Mouse (Mus musculus) midbrain, postnatal 0 days (tissue): ENCODE results near the gene Rbm20. TPM values are rescaled to one million over a fixed set of nuclear protein-coding genes. Genes with fewer than 3 reads are reported as not detected.
"Not testable (repeated sequence)": the region's sequence is repeated elsewhere in the genome, so short reads cannot be mapped to it uniquely, and the experiment has no call there.

Experiments
- ATAC-seq: fragments of 200-750 bp; cut with Nextera tagmentation; 2 replicates; pipeline ENCODE4 v1.8.0; 2017; ENCODE audit warnings: moderate number of reproducible peaks, mild to moderate bottlenecking, moderate TSS enrichment, moderate library complexity; ENCODE audit not compliant: low FRiP score
- DNase-seq: peaks from one replicate; pipeline ENCODE4 v3.0.0-alpha.2; 2015; ENCODE audit warnings: low spot score
- H3K27ac ChIP-seq: fragments of 300-500 bp; sonication (generic); 2 replicates; pipeline ENCODE4 v1.5.1; 2014; ENCODE audit warnings: low read depth, mild to moderate bottlenecking, low read length, mixed read lengths
- H3K27me3 ChIP-seq: fragments of 300-500 bp; sonication (generic); 2 replicates; pipeline ENCODE4 v1.6.1; 2014; ENCODE audit warnings: low read length, control low read depth, mixed read lengths; ENCODE audit not compliant: insufficient read depth
- H3K36me3 ChIP-seq: fragments of 300-500 bp; sonication (generic); 2 replicates; pipeline ENCODE4 v1.6.1; 2014; ENCODE audit warnings: low read length, control low read depth, mixed read lengths; ENCODE audit not compliant: insufficient read depth
- H3K4me1 ChIP-seq: fragments of 300-500 bp; sonication (generic); 2 replicates; pipeline ENCODE4 v1.6.1; 2014; ENCODE audit warnings: mild to moderate bottlenecking, control low read depth, antibody characterized with exemption, low read length, mixed read lengths; ENCODE audit not compliant: insufficient read depth
- H3K4me2 ChIP-seq: fragments of 300-500 bp; sonication (generic); 2 replicates; pipeline ENCODE4 v1.6.1; 2014; ENCODE audit warnings: low read depth, mild to moderate bottlenecking, low read length, mixed read lengths; ENCODE audit not compliant: poor library complexity, severe bottlenecking
- H3K4me3 ChIP-seq: fragments of 300-500 bp; sonication (generic); 2 replicates; pipeline ENCODE4 v1.5.1; 2014; ENCODE audit warnings: low read depth, mild to moderate bottlenecking, low read length, moderate library complexity
- H3K9ac ChIP-seq: fragments of 300-500 bp; sonication (generic); replicated peaks from 2 replicates; pipeline ENCODE4 v1.6.1; 2014; ENCODE audit warnings: mild to moderate bottlenecking, low read length, moderate library complexity, mixed read lengths; ENCODE audit not compliant: poor library complexity, severe bottlenecking
- H3K9me3 ChIP-seq: fragments of 300-500 bp; sonication (generic); 2 replicates; pipeline ENCODE4 v1.6.1; 2016; ENCODE audit warnings: low read length, control low read depth
- CTCF ChIP-seq: IDR thresholded peaks from 2 replicates; pipeline ENCODE4 v1.5.1; 2016; ENCODE audit warnings: antibody characterized with exemption, mild to moderate bottlenecking
- WGBS: fragments of 180-500 bp; shearing (Covaris S2); extraction: QIAGEN DNeasy Blood & Tissue Kit; methylation state at CpG from one replicate; pipeline ENCODE4 v1.1.7; 2014; 5-methylcytosine and 5-hydroxymethylcytosine counted together
- polyA plus RNA-seq: library from polyadenylated mRNA; unstranded; fragments of >200 nt; fragmentation: Nextera tagmentation; extraction: Ambion mirVana; gene quantifications from 2 replicates; pipeline ENCODE4 v1.2.1, GENCODE M21; 2015
- total RNA-seq: library from RNA; depleted of rRNA; stranded (reverse); fragments of >200 nt; gene quantifications from 2 replicates; pipeline ENCODE4 v1.2.3, GENCODE M21; 2014; rRNA removed

Rbm20 gene
- total and polyA plus RNA-seq, 2 experiments from 2014 or later: 0.75 to 2.0 TPM

DNA sequence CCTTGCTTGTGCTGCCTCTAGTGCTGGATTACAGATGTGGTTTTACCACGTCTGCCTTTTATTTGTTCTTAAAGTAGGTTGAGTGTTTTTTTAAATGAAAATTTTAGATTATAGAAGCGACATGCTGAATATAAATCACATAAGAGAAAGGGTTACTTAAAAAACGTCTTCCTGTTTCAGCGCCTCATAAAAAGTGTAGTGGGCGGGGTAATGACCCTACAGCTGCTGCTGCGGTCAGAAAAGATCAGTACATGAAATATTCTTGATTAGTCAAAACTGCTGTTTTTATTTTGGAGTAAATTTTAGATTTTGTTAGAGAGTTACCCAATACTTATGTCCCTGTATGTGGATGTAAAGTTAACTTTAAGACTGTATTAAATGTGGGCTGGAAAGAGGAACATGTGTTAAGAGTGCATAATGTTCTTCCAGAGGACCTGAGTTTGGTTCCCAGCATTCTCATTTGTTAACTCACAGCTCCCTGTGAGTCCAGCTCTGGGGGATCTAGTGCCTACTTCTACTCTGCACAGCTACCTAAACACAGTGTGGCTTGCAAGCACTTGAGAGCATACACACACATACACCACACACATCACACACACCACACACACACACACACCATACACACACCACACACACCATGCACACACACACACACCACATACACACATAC lies 229.1 kb downstream of the Rbm20 start:
- Histone ChIP-seq H3K9me3 (no peaks in the 10 kb centered on the region), H3K36me3 (peaks cover 7% of the 10 kb centered on the region; the same call in 1 of the 2 replicates), H3K4me1 (peaks cover 5% of the 10 kb centered on the region; the same call in 1 of the 2 replicates), H3K27me3 (no peaks in the 10 kb centered on the region), H3K4me3 (no peak overlapping the region), H3K4me2 (0 out of 2 replicates have a peak overlapping the region, but pooled peaks have one; percentile 18), H3K9ac (no peak overlapping the region), H3K27ac (no peak overlapping the region)
- TF ChIP-seq CTCF: no peak; the same call in 1 of the 2 replicates
- no peak for DNase-seq
- no peak for ATAC-seq
- 72% methylated on average over 6 of the region's 6 CpGs for WGBS

DNA sequence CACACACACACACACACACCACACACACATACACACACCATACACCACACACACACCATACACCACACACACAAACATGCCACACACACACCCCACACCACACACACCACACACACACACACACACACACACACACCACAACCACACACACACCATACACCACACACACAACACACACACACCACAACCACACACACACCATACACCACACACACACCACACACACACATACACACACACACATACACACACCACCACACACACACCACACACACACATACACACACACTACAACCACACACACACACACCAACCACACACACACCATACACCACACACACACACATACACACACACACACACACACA lies 229.6 kb downstream of the Rbm20 start:
- H3K4me3 ChIP-seq, H3K27me3 ChIP-seq, H3K36me3 ChIP-seq, DNase-seq, H3K4me2 ChIP-seq, ATAC-seq, H3K9me3 ChIP-seq, H3K27ac ChIP-seq, H3K4me1 ChIP-seq, H3K9ac ChIP-seq: not testable (repeated sequence)

DNA sequence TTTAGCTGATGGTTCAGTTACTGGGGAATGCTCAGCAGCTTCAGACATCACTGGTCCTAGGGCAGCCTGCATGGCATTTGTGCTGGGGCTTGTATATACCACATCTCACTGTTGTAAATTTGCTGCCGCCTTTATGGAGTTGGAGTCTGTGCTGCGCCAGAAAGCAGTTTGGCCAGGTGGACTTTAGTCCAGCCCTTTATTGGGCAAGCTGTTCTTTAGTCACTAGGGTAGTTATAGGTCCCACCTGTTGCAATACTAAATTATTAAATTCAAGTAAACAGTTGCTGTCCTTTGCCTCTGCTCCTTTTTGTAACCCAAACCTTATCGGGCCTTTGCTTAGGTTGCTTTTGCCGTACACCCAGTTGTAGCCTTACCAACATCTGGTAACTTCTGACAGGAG lies 237.8 kb downstream of the Rbm20 start:
- Histone ChIP-seq H3K27ac (no peak overlapping the region), H3K4me1 (no peaks in the 10 kb centered on the region), H3K4me3 (no peak overlapping the region), H3K4me2 (no peak overlapping the region), H3K9ac (no peak overlapping the region), H3K36me3 (peaks cover 56% of the 10 kb centered on the region), H3K9me3 (no peaks in the 10 kb centered on the region), H3K27me3 (no peaks in the 10 kb centered on the region)
- no peak for TF ChIP-seq CTCF
- no peak for ATAC-seq
- 100% methylated on average over 4 of the region's 4 CpGs for WGBS
- no peak for DNase-seq

Other genes starting within 250 kb of the Rbm20 start
- 4.2 and 11.2 TPM in 2 replicates for gene Dusp5, start 148.2 kb upstream of the Rbm20 start, total RNA-seq
- 2.2 and 2.5 TPM in 2 replicates for gene Dusp5, start 148.2 kb upstream of the Rbm20 start, polyA plus RNA-seq
- gene Nutf2-ps1, start 88.2 kb upstream of the Rbm20 start, total RNA-seq: 67.9 and 94.6 TPM in 2 replicates
- gene Nutf2-ps1, start 88.2 kb upstream of the Rbm20 start, polyA plus RNA-seq: 160 and 200 TPM in 2 replicates
- 26.1 and 29.3 TPM in 2 replicates for gene Smc3, start 76.9 kb upstream of the Rbm20 start, total RNA-seq
- gene Smc3, start 76.9 kb upstream of the Rbm20 start, polyA plus RNA-seq: 39.4 and 45.7 TPM in 2 replicates
- gene Pdcd4, start 214.9 kb downstream of the Rbm20 start, total RNA-seq: 19.5 and 19.8 TPM in 2 replicates
- 77.3 and 96.7 TPM in 2 replicates for gene Pdcd4, start 214.9 kb downstream of the Rbm20 start, polyA plus RNA-seq